Mouse (Mus musculus) G1E (cell line): ENCODE measurements around the gene Arx. TPM values are rescaled to one million over a fixed set of nuclear protein-coding genes. Genes with fewer than 3 reads are reported as not detected.

Experiments
- ATAC-seq: 2 replicates; pipeline ENCODE4 v1.8.0; 2016; ENCODE audit warnings: mild to moderate bottlenecking; ENCODE audit not compliant: insufficient number of reproducible peaks, poor library complexity, low FRiP score, severe bottlenecking; ENCODE audit errors: extremely low read depth
- DNase-seq: peaks from one replicate; pipeline ENCODE4 v3.0.0; 2012; ENCODE audit warnings: low spot score
- H3K27me3 ChIP-seq: 2 replicates; pipeline ENCODE4 v1.6.1; 2012; ENCODE audit warnings: mild to moderate bottlenecking, low read length, inconsistent platforms; ENCODE audit not compliant: insufficient read depth
- H3K36me3 ChIP-seq: replicated peaks from 2 replicates; pipeline ENCODE3; 2012; ENCODE audit warnings: mild to moderate bottlenecking, inconsistent platforms
- H3K4me1 ChIP-seq: 2 replicates; pipeline ENCODE4 v1.6.1; 2012; ENCODE audit warnings: low read depth, low read length, inconsistent platforms, mixed read lengths; ENCODE audit not compliant: insufficient read depth
- H3K4me3 ChIP-seq: 2 replicates; pipeline ENCODE4 v1.5.1; 2012; ENCODE audit warnings: low read depth, mild to moderate bottlenecking, inconsistent platforms, low read length, moderate library complexity, mixed read lengths
- H3K9me3 ChIP-seq: replicated peaks from 2 replicates; pipeline ENCODE4 v1.6.1; 2012; ENCODE audit warnings: inconsistent platforms
- CTCF ChIP-seq: IDR thresholded peaks from 2 replicates; pipeline ENCODE4 v1.5.1; 2012; ENCODE audit warnings: low read depth, low read length, inconsistent platforms, mixed read lengths
- GATA1 ChIP-seq: IDR thresholded peaks from 2 replicates; pipeline ENCODE4 v1.6.1; 2012; ENCODE audit warnings: borderline replicate concordance, low read length, inconsistent platforms, mixed read lengths
- GATA2 ChIP-seq: IDR thresholded peaks from 2 replicates; pipeline ENCODE4 v1.6.1; 2012; ENCODE audit warnings: low read depth, low read length, inconsistent platforms, borderline replicate concordance
- POLR2AphosphoS5 ChIP-seq: IDR thresholded peaks from 2 replicates; pipeline ENCODE4 v1.6.1; 2012; ENCODE audit warnings: low read depth, low read length, inconsistent platforms; ENCODE audit not compliant: insufficient replicate concordance
- TAL1 ChIP-seq: conservative IDR thresholded peaks from 2 replicates; pipeline ENCODE4 v1.6.1; 2012; ENCODE audit warnings: low read depth, low read length, inconsistent platforms, mixed read lengths
- polyA plus RNA-seq: library from polyadenylated mRNA; stranded (reverse); fragments of >175 nt; gene quantifications from 2 replicates; pipeline ENCODE4 v1.2.3, GENCODE M21; 2012
- total RNA-seq, 2 experiments: library from RNA; stranded (forward) in 1 of 2; stranded (reverse) in 1 of 2; fragments of 200-1000 nt in 1 of 2; fragments of >200 nt in 1 of 2; fragmentation: Nextera tagmentation in 1 of 2; gene quantifications; 2 replicates each; pipeline ENCODE4 v1.2.3; 2014 to 2017

The Arx gene
- total and polyA plus RNA-seq, 3 experiments = 0.11 to 0.18 TPM; not detected in 1

GRCm38 (mm10) chrX:93297001-93297441, 10.8 kb downstream of the Arx start:
- peaks cover 51% of the 10 kb centered on the region for H3K27me3 ChIP-seq
- ATAC-seq (no peak), DNase-seq (no peak)
- peaks cover 16% of the 10 kb centered on the region for H3K4me1 ChIP-seq
- H3K36me3 ChIP-seq = no peaks in the 10 kb centered on the region
- no peaks in the 10 kb centered on the region for H3K9me3 ChIP-seq
- H3K4me3 ChIP-seq = peak overlapping the region; percentile 69
- TF ChIP-seq TAL1 = no peak

GRCm38 (mm10) chrX:93299046-93299626, 12.9 kb downstream of the Arx start:
- DNase-seq (no peak), ATAC-seq (no peak)
- H3K27me3 ChIP-seq = peaks cover 43% of the 10 kb centered on the region
- no peaks in the 10 kb centered on the region for H3K9me3 ChIP-seq
- H3K36me3 ChIP-seq = peaks cover 7% of the 10 kb centered on the region
- TF ChIP-seq GATA1 (no peak), CTCF (no peak), POLR2AphosphoS5 (no peak), TAL1 (no peak), GATA2 (no peak)
- H3K4me1 ChIP-seq = peaks cover 16% of the 10 kb centered on the region
- H3K4me3 ChIP-seq = no peak overlapping the region; the same call in 1 of the 2 replicates

GRCm38 (mm10) chrX:93299771-93300170, 13.5 kb downstream of the Arx start:
- ATAC-seq (no peak), DNase-seq (no peak)
- H3K27me3 ChIP-seq = peaks cover 37% of the 10 kb centered on the region

GRCm38 (mm10) chrX:93300183-93300815, 14.1 kb downstream of the Arx start:
- no peak for ATAC-seq

More at GRCm38 (mm10) chrX:93299771-93300170, 13.5 kb downstream of the Arx start:
- H3K36me3 ChIP-seq = peaks cover 10% of the 10 kb centered on the region
- peaks cover 12% of the 10 kb centered on the region for H3K4me1 ChIP-seq
- no peaks in the 10 kb centered on the region for H3K9me3 ChIP-seq
- H3K4me3 ChIP-seq = no peak overlapping the region
- TF ChIP-seq POLR2AphosphoS5 = no peak
- TF ChIP-seq GATA1 = no peak
- no peak for TF ChIP-seq TAL1
- no peak for TF ChIP-seq GATA2
- no peak for TF ChIP-seq CTCF

GRCm38 (mm10) chrX:93301798-93302197, 15.6 kb downstream of the Arx start:
- TF ChIP-seq CTCF (no peak), GATA1 (no peak), TAL1 (no peak), POLR2AphosphoS5 (no peak), GATA2 (no peak)
- Histone ChIP-seq H3K9me3 (no peaks in the 10 kb centered on the region), H3K4me3 (no peak overlapping the region), H3K4me1 (peaks cover 6% of the 10 kb centered on the region), H3K27me3 (peaks cover 19% of the 10 kb centered on the region), H3K36me3 (peaks cover 25% of the 10 kb centered on the region)
- ATAC-seq (no peak), DNase-seq (no peak)

More at GRCm38 (mm10) chrX:93300183-93300815, 14.1 kb downstream of the Arx start:
- Histone ChIP-seq H3K27me3 (peaks cover 32% of the 10 kb centered on the region), H3K4me3 (no peak overlapping the region), H3K9me3 (no peaks in the 10 kb centered on the region), H3K36me3 (peaks cover 11% of the 10 kb centered on the region), H3K4me1 (peaks cover 11% of the 10 kb centered on the region)
- no peak for TF ChIP-seq TAL1
- TF ChIP-seq CTCF = no peak
- no peak for TF ChIP-seq POLR2AphosphoS5
- TF ChIP-seq GATA2 = no peak
- no peak for TF ChIP-seq GATA1
- no peak for DNase-seq

GRCm38 (mm10) chrX:93305780-93306179, 19.5 kb downstream of the Arx start:
- H3K36me3 ChIP-seq = peaks cover 36% of the 10 kb centered on the region
- TF ChIP-seq GATA1 = no peak
- no peak for TF ChIP-seq TAL1
- no peak for TF ChIP-seq GATA2
- no peak overlapping the region for H3K4me3 ChIP-seq
- H3K27me3 ChIP-seq = no peaks in the 10 kb centered on the region
- H3K4me1 ChIP-seq = no peaks in the 10 kb centered on the region
- DNase-seq (no peak), ATAC-seq (no peak)
- no peaks in the 10 kb centered on the region for H3K9me3 ChIP-seq

GRCm38 (mm10) chrX:93317577-93317976, 31.3 kb downstream of the Arx start:
- TF ChIP-seq GATA2 (no peak), POLR2AphosphoS5 (no peak), TAL1 (no peak)
- Histone ChIP-seq H3K4me3 (no peak overlapping the region), H3K9me3 (no peaks in the 10 kb centered on the region), H3K4me1 (peaks cover 5% of the 10 kb centered on the region), H3K36me3 (peaks cover 9% of the 10 kb centered on the region), H3K27me3 (no peaks in the 10 kb centered on the region)
- no peak for DNase-seq
- ATAC-seq = no peak
